Mouse (Mus musculus): ENCODE data around the gene Podxl2. TPM values are rescaled to one million over a fixed set of nuclear protein-coding genes. Genes with fewer than 3 reads are reported as not detected.

The Podxl2 gene
- total and polyA plus RNA-seq, 3 experiments = 24.2 to 263 (median 78.2) TPM

DNA sequence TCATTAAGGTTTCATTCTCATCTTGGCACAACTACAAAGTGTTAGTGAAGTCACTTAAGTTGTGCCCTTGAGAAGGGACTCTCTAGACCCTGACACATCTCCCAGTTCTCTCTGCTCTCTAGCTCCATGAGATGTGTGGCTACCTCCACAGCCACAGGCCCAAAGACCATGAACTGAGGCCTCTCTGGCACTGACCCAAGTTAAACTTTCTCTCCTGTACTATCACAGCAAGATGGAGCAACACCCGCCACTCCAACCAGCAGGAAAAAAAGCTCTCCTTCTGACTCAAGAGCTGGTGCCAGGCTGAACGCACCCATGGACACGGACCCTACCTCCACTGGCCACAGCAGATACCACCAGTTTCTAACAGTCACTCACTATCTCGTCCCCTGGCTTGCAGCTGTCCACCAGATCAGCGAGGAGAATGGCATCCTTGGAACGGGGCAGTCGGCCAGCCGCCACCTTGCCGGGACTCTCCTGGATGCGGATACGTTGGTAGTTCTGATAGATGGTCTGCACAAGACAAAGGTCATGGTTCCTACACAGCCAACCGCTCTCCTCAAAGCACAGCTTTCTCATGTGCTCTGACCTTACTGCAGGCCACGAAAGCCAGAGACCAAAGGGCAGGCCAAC lies 14.7 kb upstream of the Podxl2 start:
- peak; percentile 59 for DNase-seq

DNA sequence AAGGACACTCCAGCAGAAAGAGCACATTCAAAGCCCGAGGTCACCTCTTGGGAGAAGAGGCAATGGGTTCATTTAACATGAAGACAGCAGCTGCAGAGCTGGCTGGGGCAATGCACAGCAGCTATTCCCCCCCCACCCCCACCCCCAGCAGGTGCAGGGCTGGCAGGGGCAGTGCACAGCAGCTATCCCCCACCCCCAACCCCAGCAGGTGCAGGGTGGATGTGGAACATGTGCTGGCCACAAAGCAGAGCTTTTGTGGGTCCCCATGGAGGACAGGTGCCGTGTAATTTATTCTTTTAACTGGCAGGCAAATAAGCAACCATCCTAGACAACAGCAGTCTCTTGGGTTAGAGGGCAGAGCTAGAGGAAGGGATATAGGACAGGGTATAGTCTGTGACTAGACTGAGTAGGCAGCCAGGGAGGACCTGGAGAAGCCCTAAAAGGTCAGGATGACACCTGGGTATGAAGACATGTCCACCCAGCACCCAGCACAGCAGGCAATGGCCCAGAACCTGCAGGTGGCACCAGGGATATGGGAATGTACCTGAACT lies 11.6 kb upstream of the Podxl2 start:
- no peak for DNase-seq

DNA sequence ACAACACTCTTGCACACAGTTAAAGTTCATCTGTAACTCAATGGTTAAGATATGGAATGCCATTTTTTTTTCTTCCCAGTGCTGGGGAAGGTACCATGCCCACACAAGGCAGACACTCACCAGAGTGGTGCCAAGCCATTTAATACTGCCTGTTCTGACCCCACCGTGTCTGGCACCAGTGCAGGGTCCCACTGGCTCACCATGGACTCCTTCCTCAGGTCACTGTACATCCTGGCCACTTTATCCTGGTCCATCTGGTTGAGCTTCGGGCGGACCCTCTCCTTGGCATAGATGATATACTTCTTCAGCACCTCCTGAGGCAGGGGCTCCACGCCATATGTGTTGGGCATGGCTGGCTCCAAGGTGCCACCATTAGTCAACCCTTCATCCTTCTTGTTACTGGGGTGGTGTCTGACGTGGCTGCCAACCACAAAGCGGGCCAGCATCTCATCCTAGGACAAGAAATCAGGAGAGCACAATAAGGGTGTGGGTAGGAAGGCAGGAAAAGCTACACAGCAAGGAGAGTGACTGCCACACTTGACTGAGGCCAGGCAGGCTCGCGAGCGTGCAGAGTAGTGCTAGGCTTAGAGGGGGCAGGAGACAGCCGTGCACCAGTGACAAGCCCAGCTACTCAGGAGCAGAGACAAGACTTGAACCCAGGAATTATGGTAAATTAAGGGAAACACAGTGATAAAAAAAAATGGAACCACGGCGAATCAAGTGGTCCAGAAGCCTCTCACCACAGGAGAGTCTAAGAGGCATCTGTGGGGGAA lies 11.0 kb upstream of the Podxl2 start:
- no peak for DNase-seq

DNA sequence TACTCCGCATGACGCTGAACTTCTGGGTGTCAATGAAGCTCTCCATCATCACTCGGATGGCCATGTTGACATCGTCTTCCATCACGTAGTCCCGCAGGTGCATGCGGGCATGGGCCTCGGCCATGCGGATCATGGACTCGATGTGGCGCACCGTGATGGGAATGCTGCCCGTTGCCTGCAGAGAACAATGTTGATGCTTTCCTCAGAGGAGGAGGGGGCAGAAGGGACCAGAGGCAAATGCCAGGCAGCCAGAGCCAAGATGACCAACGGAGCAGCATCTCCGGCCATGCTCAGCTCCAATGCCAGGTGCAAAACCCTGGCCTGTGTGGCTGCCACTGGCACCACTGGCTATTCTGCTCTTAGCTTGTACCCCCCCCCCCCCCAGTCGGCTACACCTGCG lies 9.8 kb upstream of the Podxl2 start:
- no peak for DNase-seq

DNA sequence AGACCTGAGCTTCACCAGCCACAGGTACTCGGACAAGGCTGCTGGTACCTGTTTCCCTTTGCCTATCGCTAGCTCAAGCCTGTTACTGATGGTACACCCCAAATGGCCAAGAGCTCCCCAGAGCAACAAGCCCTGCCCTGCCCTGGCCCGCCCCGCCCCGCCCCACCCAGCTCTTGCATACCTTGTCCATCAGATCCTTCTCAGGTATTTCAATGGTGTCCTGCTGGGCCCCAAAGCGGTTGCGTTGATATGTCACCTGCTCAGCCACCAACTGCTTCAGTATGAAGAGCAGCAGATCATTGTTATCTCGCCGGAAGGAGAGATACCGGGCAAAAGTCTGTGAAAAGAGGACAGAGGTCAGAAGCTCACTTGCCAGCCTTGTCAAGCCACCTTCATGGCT lies 9.4 kb upstream of the Podxl2 start:
- DNase-seq = no peak

DNA sequence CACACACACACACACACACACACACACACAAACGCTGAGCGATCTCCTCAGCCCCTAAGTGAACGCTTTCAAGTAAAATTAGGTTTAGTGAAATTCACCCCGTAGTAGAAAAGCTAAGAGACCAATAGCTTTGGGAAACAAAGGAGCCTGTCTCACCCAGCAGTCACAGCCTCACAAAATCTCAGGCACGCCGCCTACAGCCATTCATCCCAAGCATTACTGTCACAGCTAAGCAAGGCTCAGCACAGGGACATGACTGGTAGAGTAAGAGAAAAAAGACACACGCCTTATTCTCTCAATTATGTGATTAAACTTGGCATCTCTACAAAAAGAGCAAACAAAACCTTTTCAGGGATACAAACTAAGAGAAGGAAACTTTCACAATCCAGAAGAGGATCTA lies 6.5 kb upstream of the Podxl2 start:
- DNase-seq = no peak

DNA sequence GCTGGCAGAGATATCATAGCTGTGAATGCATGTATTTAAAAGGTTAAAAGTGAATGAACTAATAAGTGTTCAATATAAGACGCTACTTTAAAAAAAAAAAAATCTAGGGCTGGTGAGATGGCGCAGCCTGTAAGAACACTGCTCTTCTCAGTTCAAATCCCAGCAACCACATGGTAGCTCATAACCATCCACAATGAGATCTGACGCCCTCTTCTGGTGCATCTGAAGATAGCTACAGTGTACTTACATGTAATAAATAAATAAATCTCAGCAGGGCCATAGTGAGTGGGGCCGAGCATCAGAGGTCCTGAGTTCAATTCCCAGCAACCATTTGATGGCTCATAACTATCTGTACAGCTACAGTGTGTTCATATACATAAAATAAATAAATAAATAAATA lies 4.6 kb upstream of the Podxl2 start:
- no peak for DNase-seq

DNA sequence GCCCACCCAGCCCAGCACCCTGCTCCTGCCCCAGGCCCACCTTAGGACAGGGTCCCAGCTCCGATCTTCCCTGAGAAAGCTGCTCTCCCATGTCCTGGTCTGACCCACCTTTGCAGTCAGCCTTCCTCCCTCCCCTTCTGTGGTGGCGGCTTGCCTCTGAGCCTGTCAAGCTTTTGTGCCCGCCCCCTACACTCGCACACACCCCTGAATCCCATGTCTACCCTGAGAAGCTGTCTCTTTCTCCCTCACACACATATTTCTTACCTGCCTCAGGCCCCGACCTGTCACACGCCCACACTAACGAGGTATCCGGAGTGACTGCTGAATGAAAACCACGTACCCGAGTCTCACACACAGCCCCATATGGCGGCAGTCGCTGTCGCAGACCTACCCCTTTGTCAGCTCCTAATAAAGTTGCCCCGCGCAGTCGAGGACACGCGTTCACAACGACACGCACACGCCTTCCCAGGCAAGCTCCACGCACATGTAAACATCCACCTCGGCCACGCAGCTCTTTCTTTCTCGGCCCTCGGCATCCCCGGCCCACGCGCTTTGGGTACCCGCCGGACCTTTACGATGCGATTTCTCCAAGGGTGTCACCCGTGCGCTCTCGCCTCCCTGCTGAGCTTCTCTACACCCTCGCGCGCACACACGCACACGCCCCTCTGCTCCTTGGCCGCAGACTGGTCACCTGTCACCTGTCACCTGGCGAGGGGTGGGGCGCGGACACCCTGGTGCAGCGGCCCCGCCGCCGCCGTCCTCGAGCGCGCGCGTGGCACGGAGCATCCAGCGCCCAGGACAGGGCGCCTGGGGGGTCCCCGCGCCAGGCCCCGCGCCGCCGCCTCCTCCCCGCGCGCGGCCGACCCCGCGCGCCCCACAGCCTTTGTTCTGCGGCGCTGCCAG lies 628 bp downstream of the Podxl2 start:
- peak; percentile 25 for DNase-seq

DNA sequence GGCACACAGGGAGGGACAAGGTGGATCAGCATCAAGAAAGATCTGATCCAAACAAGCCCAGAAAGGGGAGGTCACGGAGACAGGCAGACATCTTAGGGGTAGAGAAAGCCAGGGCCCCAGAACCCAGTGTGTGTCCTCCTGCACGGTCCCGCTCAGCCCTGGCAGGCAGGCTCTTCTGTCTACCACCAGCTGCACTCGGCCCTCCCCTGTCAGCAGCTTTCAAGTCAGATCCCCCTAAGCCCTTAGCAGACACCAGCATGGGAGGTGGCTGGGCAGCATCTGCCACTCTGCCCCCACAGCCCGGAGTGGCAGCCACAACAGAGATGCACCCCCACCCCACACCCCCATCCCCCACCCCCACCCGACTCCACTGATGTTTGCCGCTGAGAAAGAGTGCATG lies 2.0 kb downstream of the Podxl2 start:
- no peak for DNase-seq

DNA sequence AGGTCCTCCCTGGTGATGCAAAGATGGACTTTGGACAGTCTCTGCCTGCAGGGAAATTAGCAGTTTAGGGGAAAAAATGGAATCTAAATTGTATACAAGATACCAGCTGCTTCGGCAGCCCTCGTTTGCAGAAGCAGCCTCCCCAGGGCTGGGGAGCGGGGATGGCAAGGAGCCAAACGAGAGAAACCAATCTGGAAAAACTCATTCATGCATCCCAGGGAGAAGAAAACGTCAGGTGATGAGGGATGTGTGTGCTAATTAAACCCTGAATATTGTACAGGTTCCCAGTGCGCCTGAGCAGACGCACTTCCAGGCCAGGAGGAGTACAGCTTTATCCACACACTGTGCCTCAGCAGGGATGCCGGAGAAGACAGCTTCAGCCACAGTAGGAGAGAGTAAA lies 3.3 kb downstream of the Podxl2 start:
- DNase-seq = no peak

DNA sequence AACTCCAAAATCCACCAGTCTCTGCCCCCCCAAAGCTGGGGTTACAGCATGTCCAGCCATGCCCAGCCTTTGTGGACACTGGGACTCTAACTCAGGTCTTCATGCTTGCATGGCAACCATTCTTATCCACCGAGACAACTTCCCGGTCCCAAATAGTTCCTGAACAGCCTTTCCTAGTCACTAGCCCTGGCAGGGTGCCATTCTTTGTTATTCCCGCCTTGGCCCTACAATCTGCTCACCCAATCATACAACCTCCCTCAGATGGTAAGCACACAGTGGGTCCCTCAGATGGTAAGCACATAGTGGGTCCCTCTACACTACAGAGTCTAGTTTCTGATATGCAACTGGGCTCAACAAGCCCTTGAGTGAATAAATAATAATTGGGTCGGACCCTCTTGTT lies 4.2 kb downstream of the Podxl2 start:
- DNase-seq = no peak

DNA sequence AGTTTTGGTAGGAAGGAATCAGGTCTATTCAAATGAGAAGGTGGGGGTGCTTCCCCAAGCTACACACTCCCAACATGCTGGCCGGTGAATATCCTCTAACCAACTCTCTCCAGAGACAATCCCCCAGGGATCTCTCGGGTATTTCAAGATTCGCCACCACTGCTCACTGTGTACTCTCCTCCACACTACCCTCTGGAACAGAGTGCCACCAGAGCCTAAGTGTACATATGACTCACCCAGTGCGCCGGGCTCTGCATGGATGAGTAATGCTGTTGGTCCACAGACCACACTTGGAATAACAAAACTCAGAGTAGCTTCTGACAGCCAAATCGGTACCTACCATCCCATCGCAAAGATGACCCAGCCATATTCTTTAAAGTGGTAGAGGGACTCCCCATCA lies 5.4 kb downstream of the Podxl2 start:
- DNase-seq = peak; percentile 73

DNA sequence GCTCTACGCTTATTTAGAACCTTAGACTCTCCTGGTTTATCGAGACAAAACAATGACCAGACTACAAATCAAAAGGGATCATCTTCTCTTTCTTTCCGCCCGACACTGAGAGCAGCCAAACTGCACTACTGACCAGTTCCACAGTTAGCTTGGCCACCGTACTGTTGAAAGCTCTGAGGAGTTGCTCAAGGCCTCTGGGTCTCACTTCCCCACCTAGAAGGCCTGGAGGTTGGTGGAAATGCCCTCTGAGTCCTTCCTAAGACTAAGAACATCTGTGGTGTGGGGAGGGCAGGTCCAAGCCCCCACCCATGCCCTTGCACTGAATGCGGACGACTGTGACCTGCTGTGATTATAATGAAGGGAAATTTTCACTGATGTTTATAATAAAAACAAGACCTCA lies 9.1 kb downstream of the Podxl2 start:
- no peak for DNase-seq

DNA sequence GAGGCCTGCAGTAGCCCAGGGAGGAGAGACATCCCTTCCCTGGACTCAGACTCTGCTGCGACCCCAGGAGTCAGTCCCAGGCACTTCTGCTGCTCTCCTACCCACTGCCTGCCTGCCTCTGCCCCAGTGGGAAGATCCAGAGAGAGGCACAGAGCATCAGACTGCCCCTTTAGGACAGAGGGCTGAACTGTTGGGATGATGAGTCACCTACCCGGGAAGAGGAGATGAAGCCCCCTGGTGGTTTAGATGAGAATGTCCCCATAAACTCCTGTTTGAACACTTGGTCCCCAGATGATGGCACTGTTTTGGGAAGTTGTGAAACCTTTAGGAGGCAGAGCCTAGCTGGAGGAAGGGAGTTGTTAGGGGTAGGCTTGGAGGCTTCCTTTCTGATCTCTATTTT lies 13.9 kb downstream of the Podxl2 start:
- DNase-seq = peak; percentile 72

DNA sequence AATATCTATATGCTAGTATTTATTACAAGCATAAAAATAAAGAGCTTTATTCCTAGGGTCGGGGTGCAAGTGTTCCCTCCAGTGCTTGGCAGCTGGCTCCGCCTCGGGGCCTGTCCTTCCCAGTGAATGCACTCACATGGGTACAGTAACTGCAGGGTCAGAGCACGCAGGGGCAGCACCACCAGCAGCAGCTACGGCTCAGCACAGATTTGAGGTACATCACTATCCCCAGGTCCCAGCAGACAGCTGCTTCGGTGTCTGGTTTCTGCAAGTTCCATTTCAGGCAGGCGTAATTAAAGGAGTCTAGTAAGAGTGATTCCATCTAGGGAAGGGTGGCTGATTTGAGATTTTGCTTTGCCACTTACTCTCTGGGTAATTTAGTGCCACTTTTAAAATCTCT lies 16.5 kb downstream of the Podxl2 start:
- no peak for DNase-seq

DNA sequence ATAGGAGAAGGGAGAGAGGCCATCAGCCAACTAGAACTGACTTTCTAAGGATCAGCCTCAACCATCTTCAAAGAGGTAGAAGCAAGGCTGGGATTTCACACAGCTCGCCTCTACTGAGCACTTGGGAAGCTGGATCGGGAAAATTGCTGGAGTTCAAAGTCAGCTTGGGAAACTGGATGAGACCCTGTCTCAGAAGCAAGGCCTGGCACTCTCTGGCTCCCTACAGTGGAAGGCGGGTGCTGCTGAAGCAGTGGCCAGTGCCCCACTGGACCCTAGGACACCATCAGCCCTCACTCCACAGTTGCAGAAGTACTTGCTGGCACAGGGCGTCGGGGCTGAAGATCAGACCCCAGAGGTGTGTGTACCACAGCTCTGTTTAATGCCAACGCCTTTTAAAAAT lies 17.0 kb downstream of the Podxl2 start:
- no peak for DNase-seq

DNA sequence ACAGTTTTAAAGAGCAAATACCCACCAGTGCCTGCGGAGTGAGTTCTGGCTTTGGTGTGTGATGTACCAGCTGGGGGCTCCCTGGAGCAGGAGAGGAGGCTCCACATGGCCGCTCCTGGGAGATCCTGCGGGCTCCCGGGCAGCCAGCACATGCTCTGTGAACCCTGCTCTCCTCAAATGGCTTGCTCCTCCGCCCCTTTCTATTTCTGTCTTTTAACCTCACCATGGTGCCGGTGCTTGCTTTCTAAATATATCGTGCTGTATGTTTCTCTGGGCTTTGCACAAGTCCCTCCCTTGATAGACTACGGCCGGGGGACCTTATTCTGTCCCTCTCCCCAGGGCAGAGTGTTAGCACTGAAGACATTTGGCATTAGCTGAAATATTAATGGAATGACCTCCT lies 17.6 kb downstream of the Podxl2 start:
- peak; percentile 64 for DNase-seq

DNA sequence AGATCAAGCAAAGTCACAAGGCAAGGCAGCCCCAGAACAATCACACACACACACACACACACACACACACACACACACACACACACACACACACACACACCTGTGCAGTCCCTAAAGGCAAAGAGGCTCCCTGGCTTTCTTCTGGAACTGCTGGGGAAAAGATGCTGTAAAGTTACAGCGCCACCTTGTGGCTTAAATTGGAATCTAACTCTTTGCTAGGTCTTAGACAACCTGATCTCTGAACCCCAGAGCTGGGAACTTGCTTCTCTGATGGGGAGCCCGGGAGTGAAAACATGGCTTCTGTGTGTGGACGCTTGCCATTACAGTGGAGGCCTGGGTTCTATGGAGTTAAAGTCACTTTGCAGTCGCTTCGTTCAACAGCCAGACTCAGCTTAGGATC lies 19.2 kb downstream of the Podxl2 start:
- DNase-seq = peak; percentile 49

DNA sequence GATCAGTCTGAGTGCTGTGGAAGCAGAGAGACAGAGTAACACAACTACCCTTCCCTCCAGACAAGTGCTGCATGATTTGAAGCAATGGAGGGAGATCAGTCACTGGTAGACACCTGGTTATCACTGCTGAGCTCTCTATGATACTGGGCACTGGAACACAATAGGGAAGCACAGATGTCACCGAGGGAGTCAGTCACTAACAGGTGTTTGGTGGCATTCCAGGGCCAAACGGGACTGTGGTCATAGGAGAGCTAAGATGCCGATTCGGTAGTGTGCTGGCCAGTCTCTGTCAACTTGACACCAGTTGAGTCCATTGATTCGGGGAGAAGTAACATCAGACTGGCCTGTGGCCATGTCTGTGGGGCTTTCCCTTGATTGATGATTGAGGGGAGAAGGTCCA lies 20.3 kb downstream of the Podxl2 start:
- DNase-seq = no peak

DNA sequence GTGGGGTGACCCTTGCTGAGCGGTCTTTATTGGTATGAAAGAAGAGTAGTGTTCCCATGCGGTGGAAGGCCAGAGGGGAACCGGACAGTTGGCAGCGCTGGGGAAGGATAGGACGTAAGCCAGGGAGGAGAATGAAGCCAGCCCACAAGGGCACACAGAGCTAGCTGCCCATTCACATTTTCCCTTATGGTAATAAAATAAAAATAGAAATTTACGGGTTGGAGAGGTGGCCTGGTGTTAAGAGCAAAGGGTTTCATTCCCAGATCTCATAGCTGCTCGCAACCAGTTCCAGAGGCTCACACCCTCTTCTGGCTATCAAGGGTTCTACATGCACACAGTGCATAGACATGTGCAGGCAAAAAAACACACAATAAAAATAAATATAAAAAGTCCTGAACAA lies 24.8 kb downstream of the Podxl2 start:
- DNase-seq = no peak

DNA sequence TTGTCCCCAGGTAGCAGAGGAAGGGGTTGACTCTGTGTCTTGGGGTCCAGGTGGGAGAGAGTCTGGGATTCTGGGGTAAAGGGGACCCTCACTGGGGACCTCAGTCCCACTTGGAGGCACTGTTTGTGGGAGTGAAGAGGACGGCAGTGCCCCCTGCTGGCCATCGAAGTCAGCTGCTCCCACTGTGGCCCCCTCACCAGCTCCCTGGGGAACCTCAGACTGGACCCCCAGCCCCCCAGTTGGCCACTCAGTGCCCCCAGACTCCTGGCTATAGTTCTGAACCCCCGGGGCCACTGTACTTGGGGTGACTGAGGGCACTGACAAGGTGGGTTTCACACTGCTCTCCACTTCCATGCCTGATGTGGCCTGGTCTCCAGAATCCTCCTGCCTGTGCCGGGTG lies 25.6 kb downstream of the Podxl2 start:
- no peak for DNase-seq

DNA sequence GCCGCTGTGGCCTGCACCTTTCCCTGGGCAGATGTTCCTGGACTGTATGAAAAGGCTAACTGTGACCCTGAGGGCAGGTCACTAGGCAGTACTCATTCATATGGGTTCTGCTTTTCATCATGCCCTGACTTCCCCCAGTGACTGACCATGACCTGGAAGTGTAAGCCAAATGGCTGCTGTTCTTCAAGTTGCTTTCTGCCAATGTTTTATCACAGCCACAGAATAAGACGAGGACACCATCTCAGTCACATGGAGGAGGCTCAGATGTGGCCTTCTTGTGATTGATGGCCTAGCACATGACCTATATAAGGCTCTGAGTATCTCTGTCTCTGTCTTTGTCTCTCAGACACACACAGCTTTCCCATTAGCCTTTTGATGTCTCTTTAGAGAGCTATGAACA lies 27.3 kb downstream of the Podxl2 start:
- DNase-seq = peak; percentile 59

Measured in adrenal gland, adult 2 months (tissue).